Mouse (Mus musculus): ENCODE data around the gene Katnbl1. TPM values are rescaled to one million over a fixed set of nuclear protein-coding genes. Genes with fewer than 3 reads are reported as not detected.

Katnbl1 gene
- polyA plus RNA-seq, 2 experiments = 6.5 to 20.0 TPM

- H3K27me3 ChIP-seq (ENCODE audit: control insufficient read depth, insufficient read depth, low read length) = no peaks in the 10 kb centered on the region
- H3K9me3 ChIP-seq (ENCODE audit: control insufficient read depth, low read length) = no peaks in the 10 kb centered on the region
- no peak overlapping the region for H3K27ac ChIP-seq
- no peak overlapping the region for H3K4me3 ChIP-seq (ENCODE audit: insufficient read depth in 1 of 2, low read depth in 2 of 2, low read length in 2 of 2)
- H3K9ac ChIP-seq (replicated peaks) = no peak overlapping the region
- no peaks in the 10 kb centered on the region for H3K4me1 ChIP-seq (replicated peaks; ENCODE audit: control insufficient read depth in 2 of 2, insufficient read depth in 2 of 2, low read length in 1 of 2)
- ATAC-seq (ENCODE audit: insufficient read depth) = no peak
- no peak overlapping the region for H3K4me2 ChIP-seq (ENCODE audit: low read depth)
- WGBS (ENCODE audit: insufficient replicate concordance) = 4% methylated on average over 5 of the region's 5 CpGs
- no peaks in the 10 kb centered on the region for H3K36me3 ChIP-seq (replicated peaks; ENCODE audit: control insufficient read depth, insufficient read depth, low read depth)
- no peak for TF ChIP-seq EP300 (IDR thresholded peaks at IDR 0.05; ENCODE audit: low read depth)
- TF ChIP-seq CTCF (IDR thresholded peaks at IDR 0.05; ENCODE audit: low read depth) = no peak
- no peak for DNase-seq (ENCODE audit: low read depth in 3 of 3, low spot score in 3 of 3)
Measured at GRCm38 (mm10) chr2:112374610-112375009, 4.4 kb upstream of the Katnbl1 start.

- H3K4me2 ChIP-seq (ENCODE audit: low read depth) = peak overlapping the region; percentile 95
- peak overlapping the region; percentile 96 to 99 for H3K4me3 ChIP-seq (ENCODE audit: insufficient read depth in 1 of 2, low read depth in 2 of 2, low read length in 2 of 2)
- TF ChIP-seq CTCF (IDR thresholded peaks at IDR 0.05; ENCODE audit: low read depth) (no peak), EP300 (IDR thresholded peaks at IDR 0.05; ENCODE audit: low read depth) (no peak)
- peak overlapping the region; percentile 99 for H3K9ac ChIP-seq (replicated peaks)
- DNase-seq (ENCODE audit: low read depth in 3 of 3, low spot score in 3 of 3) (no peak), ATAC-seq (ENCODE audit: insufficient read depth) (no peak)
- H3K27ac ChIP-seq = peak overlapping the region; percentile 84
- peaks cover 9 to 11% of the 10 kb centered on the region in 2 experiments for H3K4me1 ChIP-seq (replicated peaks; ENCODE audit: control insufficient read depth in 2 of 2, insufficient read depth in 2 of 2, low read length in 1 of 2)
- H3K27me3 ChIP-seq (ENCODE audit: control insufficient read depth, insufficient read depth, low read length) = no peaks in the 10 kb centered on the region
- no peaks in the 10 kb centered on the region for H3K36me3 ChIP-seq (replicated peaks; ENCODE audit: control insufficient read depth, insufficient read depth, low read depth)
- no peaks in the 10 kb centered on the region for H3K9me3 ChIP-seq (ENCODE audit: control insufficient read depth, low read length)
- 26% methylated on average over 8 of the region's 8 CpGs for WGBS (ENCODE audit: insufficient replicate concordance)
Measured at GRCm38 (mm10) chr2:112380131-112380530, 1.1 kb downstream of the Katnbl1 start.

- Histone ChIP-seq H3K36me3 (replicated peaks; ENCODE audit: control insufficient read depth, insufficient read depth, low read depth) (no peaks in the 10 kb centered on the region), H3K4me2 (ENCODE audit: low read depth) (peak overlapping the region; percentile 95), H3K4me3 (ENCODE audit: insufficient read depth in 1 of 2, low read depth in 2 of 2, low read length in 2 of 2) (no peak overlapping the region), H3K27ac (no peak overlapping the region), H3K9me3 (ENCODE audit: control insufficient read depth, low read length) (no peaks in the 10 kb centered on the region), H3K9ac (replicated peaks) (no peak overlapping the region), H3K27me3 (ENCODE audit: control insufficient read depth, insufficient read depth, low read length) (no peaks in the 10 kb centered on the region), H3K4me1 (replicated peaks; ENCODE audit: control insufficient read depth in 2 of 2, insufficient read depth in 2 of 2, low read length in 1 of 2) (peaks cover 9 to 11% of the 10 kb centered on the region in 2 experiments)
- no peak for DNase-seq (ENCODE audit: low read depth in 3 of 3, low spot score in 3 of 3)
- no peak for ATAC-seq (ENCODE audit: insufficient read depth)
- TF ChIP-seq EP300 (IDR thresholded peaks at IDR 0.05; ENCODE audit: low read depth) = no peak
- TF ChIP-seq CTCF (IDR thresholded peaks at IDR 0.05; ENCODE audit: low read depth) = no peak
- WGBS (ENCODE audit: insufficient replicate concordance) = 94% methylated on average over 1 of the region's 1 CpGs
Measured at GRCm38 (mm10) chr2:112381219-112381618, 2.2 kb downstream of the Katnbl1 start.

- H3K4me3 ChIP-seq (ENCODE audit: insufficient read depth in 1 of 2, low read depth in 2 of 2, low read length in 2 of 2) = no peak overlapping the region
- 80% methylated on average over 5 of the region's 5 CpGs for WGBS (ENCODE audit: insufficient replicate concordance)
- H3K4me1 ChIP-seq (replicated peaks; ENCODE audit: control insufficient read depth in 2 of 2, insufficient read depth in 2 of 2, low read length in 1 of 2) = peaks cover 0 to 2% of the 10 kb centered on the region in 2 experiments; a peak in 1 of 4 replicates
- H3K9ac ChIP-seq (replicated peaks) = no peak overlapping the region
- no peaks in the 10 kb centered on the region for H3K9me3 ChIP-seq (ENCODE audit: control insufficient read depth, low read length)
- H3K4me2 ChIP-seq (ENCODE audit: low read depth) = no peak overlapping the region
- no peaks in the 10 kb centered on the region for H3K36me3 ChIP-seq (replicated peaks; ENCODE audit: control insufficient read depth, insufficient read depth, low read depth)
- TF ChIP-seq CTCF (IDR thresholded peaks at IDR 0.05; ENCODE audit: low read depth) (no peak), EP300 (IDR thresholded peaks at IDR 0.05; ENCODE audit: low read depth) (no peak)
- no peak for ATAC-seq (ENCODE audit: insufficient read depth)
- H3K27ac ChIP-seq = no peak overlapping the region
- no peaks in the 10 kb centered on the region for H3K27me3 ChIP-seq (ENCODE audit: control insufficient read depth, insufficient read depth, low read length)
- no peak for DNase-seq (ENCODE audit: low read depth in 3 of 3, low spot score in 3 of 3)
Measured at GRCm38 (mm10) chr2:112390843-112391242, 11.8 kb downstream of the Katnbl1 start.

GRCm38 (mm10) chr2:112391346-112392000 is 12.5 kb downstream of the Katnbl1 start:
- H3K27me3 ChIP-seq (ENCODE audit: control insufficient read depth, insufficient read depth, low read length) = no peaks in the 10 kb centered on the region
- no peak overlapping the region for H3K9ac ChIP-seq (replicated peaks)
- 75% methylated on average over 4 of the region's 4 CpGs for WGBS (ENCODE audit: insufficient replicate concordance)
- no peaks in the 10 kb centered on the region for H3K9me3 ChIP-seq (ENCODE audit: control insufficient read depth, low read length)
- no peak overlapping the region for H3K4me3 ChIP-seq (ENCODE audit: insufficient read depth in 1 of 2, low read depth in 2 of 2, low read length in 2 of 2)
- H3K36me3 ChIP-seq (replicated peaks; ENCODE audit: control insufficient read depth, insufficient read depth, low read depth) = no peaks in the 10 kb centered on the region
- no peak for ATAC-seq (ENCODE audit: insufficient read depth)
- H3K4me2 ChIP-seq (ENCODE audit: low read depth) = no peak overlapping the region
- no peak overlapping the region for H3K27ac ChIP-seq
- peaks cover 2 to 5% of the 10 kb centered on the region in 2 experiments for H3K4me1 ChIP-seq (replicated peaks; ENCODE audit: control insufficient read depth in 2 of 2, insufficient read depth in 2 of 2, low read length in 1 of 2)
- TF ChIP-seq EP300 (IDR thresholded peaks at IDR 0.05; ENCODE audit: low read depth) = no peak
- TF ChIP-seq CTCF (IDR thresholded peaks at IDR 0.05; ENCODE audit: low read depth) = no peak
- no peak for DNase-seq (ENCODE audit: low read depth in 3 of 3, low spot score in 3 of 3)

Data from liver, embryonic 14.5 days (tissue).